Mouse (Mus musculus) liver, embryonic 12.5 days (tissue): ENCODE data around the gene Polk. TPM values are rescaled to one million over a fixed set of nuclear protein-coding genes. Genes with fewer than 3 reads are reported as not detected.

Experiments used
- ATAC-seq: fragments of 200-750 bp; cut with Nextera tagmentation; 2 replicates; pipeline ENCODE4 v1.8.0; 2017; ENCODE audit warnings: moderate number of reproducible peaks, mild to moderate bottlenecking, moderate library complexity
- H3K27ac ChIP-seq: fragments of 300-500 bp; sonication (generic); 2 replicates; pipeline ENCODE4 v1.5.1; 2016; ENCODE audit warnings: mild to moderate bottlenecking
- H3K27me3 ChIP-seq: fragments of 300-500 bp; sonication (generic); replicated peaks from 2 replicates; pipeline ENCODE4 v1.6.1; 2016; ENCODE audit warnings: mild to moderate bottlenecking, moderate library complexity
- H3K36me3 ChIP-seq: fragments of 300-500 bp; sonication (generic); 2 replicates; pipeline ENCODE4 v1.6.1; 2016; ENCODE audit warnings: mild to moderate bottlenecking, moderate library complexity
- H3K4me1 ChIP-seq: fragments of 300-500 bp; sonication (generic); 2 replicates; pipeline ENCODE4 v1.6.1; 2016
- H3K4me2 ChIP-seq: fragments of 300-500 bp; sonication (generic); 2 replicates; pipeline ENCODE4 v1.6.1; 2016; ENCODE audit warnings: mild to moderate bottlenecking, moderate library complexity
- H3K4me3 ChIP-seq: fragments of 300-500 bp; sonication (generic); 2 replicates; pipeline ENCODE4 v1.5.1; 2016; ENCODE audit warnings: mild to moderate bottlenecking, moderate library complexity
- H3K9ac ChIP-seq: fragments of 300-500 bp; sonication (generic); 2 replicates; pipeline ENCODE4 v1.6.1; 2016; ENCODE audit warnings: mild to moderate bottlenecking, moderate library complexity
- H3K9me3 ChIP-seq: fragments of 300-500 bp; sonication (generic); replicated peaks from 2 replicates; pipeline ENCODE4 v1.6.1; 2016; ENCODE audit warnings: mild to moderate bottlenecking, moderate library complexity
- WGBS: fragments of 180-500 bp; shearing (Covaris S2); methylation state at CpG from one replicate; pipeline ENCODE4 v1.1.7; 2016; ENCODE audit not compliant: insufficient replicate concordance; 5-methylcytosine and 5-hydroxymethylcytosine counted together
- polyA plus RNA-seq: library from polyadenylated mRNA; unstranded; fragments of >200 nt; fragmentation: Nextera tagmentation; extraction: Ambion mirVana; gene quantifications from 2 replicates; pipeline ENCODE4 v1.2.1, GENCODE M21; 2016

Polk gene
- polyA plus RNA-seq, 1 experiment from 2014 or later = 6.2 TPM

GRCm38 (mm10) chr13:96547250-96547649, 4.9 kb upstream of the Polk start:
- WGBS = 29% methylated on average over 1 of the region's 1 CpGs
- Histone ChIP-seq H3K4me1 (peaks cover 17% of the 10 kb centered on the region), H3K27ac (no peak overlapping the region), H3K27me3 (no peaks in the 10 kb centered on the region), H3K4me2 (no peak overlapping the region), H3K9me3 (no peaks in the 10 kb centered on the region), H3K9ac (no peak overlapping the region), H3K36me3 (peaks cover 2% of the 10 kb centered on the region), H3K4me3 (no peak overlapping the region)
- no peak for ATAC-seq

DNA sequence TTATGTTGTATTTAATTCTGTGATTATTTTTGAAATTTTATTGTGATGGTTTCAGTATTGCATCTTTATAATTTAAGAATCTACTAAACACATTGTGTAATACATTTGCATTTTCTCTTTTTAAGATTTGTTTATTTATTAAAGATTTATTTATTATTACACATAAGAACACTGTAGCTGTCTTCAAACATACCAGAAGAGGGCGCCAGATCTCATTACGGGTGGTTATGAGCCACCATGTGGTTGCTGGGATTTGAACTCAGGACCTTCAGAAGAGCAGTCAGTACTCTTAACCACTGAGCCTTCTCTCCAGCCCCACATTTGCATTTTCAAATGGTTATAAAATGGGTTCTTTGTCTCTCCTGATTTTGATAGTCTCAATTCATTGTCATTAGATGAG, 2.1 kb upstream of the Polk start:
- no peak for ATAC-seq
- Histone ChIP-seq H3K27ac (no peak overlapping the region), H3K9ac (no peak overlapping the region; the same call in 1 of the 2 replicates), H3K4me2 (peak overlapping the region; percentile 89), H3K4me1 (peaks cover 28% of the 10 kb centered on the region), H3K36me3 (peaks cover under 1% of the 10 kb centered on the region; the same call in 1 of the 2 replicates), H3K9me3 (no peaks in the 10 kb centered on the region), H3K27me3 (no peaks in the 10 kb centered on the region), H3K4me3 (no peak overlapping the region)
- 55% methylated on average over 2 of the region's 2 CpGs for WGBS

DNA sequence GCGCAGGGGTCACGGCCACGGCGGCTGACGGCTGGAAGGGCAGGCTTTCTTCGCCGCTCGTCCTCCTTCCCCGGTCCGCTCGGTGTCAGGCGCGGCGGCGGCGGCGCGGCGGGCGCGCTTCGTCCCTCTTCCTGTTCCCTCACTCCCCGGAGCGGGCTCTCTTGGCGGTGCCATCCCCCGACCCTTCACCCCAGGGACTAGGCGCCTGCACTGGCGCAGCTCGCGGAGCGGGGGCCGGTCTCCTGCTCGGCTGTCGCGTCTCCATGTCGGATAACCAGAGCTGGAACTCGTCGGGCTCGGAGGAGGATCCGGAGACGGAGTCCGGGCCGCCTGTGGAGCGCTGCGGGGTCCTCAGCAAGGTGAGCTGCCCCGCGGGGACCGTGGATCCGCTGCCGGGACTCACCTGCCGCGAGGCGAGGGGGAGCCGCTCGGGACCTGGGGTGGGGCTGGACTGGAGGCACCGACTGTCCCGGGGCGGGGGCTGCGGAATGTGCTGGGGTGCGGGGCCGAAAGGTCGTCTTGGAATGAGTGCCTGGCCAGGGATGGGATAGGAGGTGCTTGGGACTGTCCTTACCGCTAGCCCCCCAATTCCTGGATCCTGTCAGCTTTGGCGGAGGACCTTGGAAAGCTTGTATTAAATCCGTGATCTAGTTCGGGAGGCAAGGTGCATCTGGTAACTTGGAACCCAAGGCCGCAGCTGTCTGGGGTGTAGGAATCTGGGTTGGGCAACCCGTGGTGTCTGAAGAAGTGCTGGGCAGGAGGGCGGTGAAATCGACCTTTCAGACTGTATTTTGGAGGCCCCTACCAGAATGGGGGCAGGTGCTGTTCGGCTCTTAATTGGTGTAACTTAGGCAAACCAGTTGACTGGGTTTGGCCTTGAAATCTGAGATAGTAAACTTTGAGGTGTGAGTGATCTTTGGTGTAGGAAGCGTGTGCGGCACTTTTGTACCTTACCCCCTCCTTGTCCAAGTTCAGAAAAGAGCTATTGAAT, 817 bp upstream of the Polk start:
- Histone ChIP-seq H3K36me3 (no peaks in the 10 kb centered on the region), H3K4me2 (peak overlapping the region; percentile 89), H3K27ac (peak overlapping the region; percentile 89), H3K9ac (peak overlapping the region; percentile 98), H3K4me3 (peak overlapping the region; percentile 98), H3K27me3 (no peaks in the 10 kb centered on the region), H3K9me3 (no peaks in the 10 kb centered on the region), H3K4me1 (peaks cover 28% of the 10 kb centered on the region)
- ATAC-seq = peak; percentile 64
- WGBS = under 1% methylated on average over 73 of the region's 73 CpGs

- Histone ChIP-seq H3K27ac (no peak overlapping the region), H3K4me3 (peak overlapping the region; percentile 98), H3K4me1 (peaks cover 32% of the 10 kb centered on the region), H3K36me3 (no peaks in the 10 kb centered on the region), H3K27me3 (no peaks in the 10 kb centered on the region), H3K9ac (peak overlapping the region; percentile 75), H3K4me2 (peak overlapping the region; percentile 89), H3K9me3 (no peaks in the 10 kb centered on the region)
- no peak for ATAC-seq
- WGBS = 18% methylated on average over 2 of the region's 2 CpGs
These were observed 998 bp downstream of the Polk start for GRCm38 (mm10) chr13:96541381-96541780.

DNA sequence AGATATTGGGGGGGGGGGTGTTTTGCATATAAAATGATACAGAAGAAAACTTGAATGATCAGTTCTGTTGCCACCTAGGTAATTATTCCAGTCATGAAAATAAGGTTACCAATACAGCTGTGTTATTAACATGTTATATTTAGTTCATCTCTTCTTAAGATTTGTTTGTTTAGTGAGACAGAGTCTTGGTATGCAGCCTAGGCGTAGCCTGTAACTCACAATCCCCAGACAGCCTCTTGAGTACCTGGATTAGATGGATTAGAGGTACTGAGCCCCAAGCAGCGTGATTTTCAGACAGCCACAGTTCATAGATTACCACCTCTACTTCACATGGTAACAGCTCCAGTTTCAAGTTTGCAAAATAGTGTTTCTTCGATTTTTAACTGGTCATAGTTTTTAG, 4.3 kb downstream of the Polk start:
- H3K9ac ChIP-seq = no peak overlapping the region
- H3K4me3 ChIP-seq = no peak overlapping the region
- H3K27me3 ChIP-seq = no peaks in the 10 kb centered on the region
- no peaks in the 10 kb centered on the region for H3K9me3 ChIP-seq
- ATAC-seq = no peak
- H3K27ac ChIP-seq = no peak overlapping the region
- no peaks in the 10 kb centered on the region for H3K36me3 ChIP-seq
- H3K4me1 ChIP-seq = peaks cover 26% of the 10 kb centered on the region
- 71% methylated on average over 3 of the region's 3 CpGs for WGBS
- H3K4me2 ChIP-seq = no peak overlapping the region

- no peaks in the 10 kb centered on the region for H3K9me3 ChIP-seq
- no peaks in the 10 kb centered on the region for H3K36me3 ChIP-seq
- H3K4me3 ChIP-seq = no peak overlapping the region
- peaks cover 31% of the 10 kb centered on the region for H3K4me1 ChIP-seq
- no peak overlapping the region for H3K27ac ChIP-seq
- H3K27me3 ChIP-seq = no peaks in the 10 kb centered on the region
- no peak overlapping the region for H3K9ac ChIP-seq
- H3K4me2 ChIP-seq = no peak overlapping the region
- WGBS = 25% methylated on average over 5 of the region's 5 CpGs
- peak; percentile 34; the same call in 1 of the 2 replicates for ATAC-seq
These were observed 5.4 kb downstream of the Polk start for GRCm38 (mm10) chr13:96536821-96537572.

DNA sequence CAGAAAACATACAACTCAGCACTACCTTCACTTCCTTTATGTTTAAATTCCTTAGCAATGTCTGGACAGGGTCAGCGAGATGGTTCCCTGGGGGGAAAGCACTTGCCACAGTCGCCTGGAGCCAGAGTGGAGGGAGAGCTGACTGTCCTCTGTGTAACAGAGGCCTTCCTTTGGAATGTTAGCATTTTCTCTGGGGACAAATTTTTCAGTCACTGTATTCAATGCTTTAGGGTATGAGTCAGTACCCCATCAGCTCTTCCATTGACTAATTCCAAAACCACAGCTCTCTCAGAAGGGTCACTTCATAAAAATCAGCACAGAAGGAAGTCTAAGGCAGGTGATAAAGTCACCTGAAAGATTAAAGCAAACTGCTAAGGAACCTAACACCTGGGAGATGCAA, 8.6 kb downstream of the Polk start:
- no peak for ATAC-seq
- WGBS = 66% methylated on average over 2 of the region's 2 CpGs
- H3K27me3 ChIP-seq = no peaks in the 10 kb centered on the region

GRCm38 (mm10) chr13:96532176-96532575, 10.2 kb downstream of the Polk start:
- 87% methylated on average over 6 of the region's 6 CpGs for WGBS
- H3K9ac ChIP-seq = no peak overlapping the region
- peaks cover 10% of the 10 kb centered on the region for H3K36me3 ChIP-seq
- no peak overlapping the region for H3K27ac ChIP-seq
- no peak overlapping the region for H3K4me3 ChIP-seq
- H3K4me1 ChIP-seq = peaks cover 26% of the 10 kb centered on the region
- no peaks in the 10 kb centered on the region for H3K27me3 ChIP-seq
- H3K9me3 ChIP-seq = no peaks in the 10 kb centered on the region
- no peak for ATAC-seq
- H3K4me2 ChIP-seq = no peak overlapping the region

More for the DNA sequence above, 8.6 kb downstream of the Polk start:
- Histone ChIP-seq H3K4me2 (no peak overlapping the region), H3K36me3 (peaks cover 6% of the 10 kb centered on the region), H3K9me3 (no peaks in the 10 kb centered on the region), H3K4me3 (no peak overlapping the region), H3K9ac (no peak overlapping the region), H3K27ac (no peak overlapping the region), H3K4me1 (peaks cover 24% of the 10 kb centered on the region)

DNA sequence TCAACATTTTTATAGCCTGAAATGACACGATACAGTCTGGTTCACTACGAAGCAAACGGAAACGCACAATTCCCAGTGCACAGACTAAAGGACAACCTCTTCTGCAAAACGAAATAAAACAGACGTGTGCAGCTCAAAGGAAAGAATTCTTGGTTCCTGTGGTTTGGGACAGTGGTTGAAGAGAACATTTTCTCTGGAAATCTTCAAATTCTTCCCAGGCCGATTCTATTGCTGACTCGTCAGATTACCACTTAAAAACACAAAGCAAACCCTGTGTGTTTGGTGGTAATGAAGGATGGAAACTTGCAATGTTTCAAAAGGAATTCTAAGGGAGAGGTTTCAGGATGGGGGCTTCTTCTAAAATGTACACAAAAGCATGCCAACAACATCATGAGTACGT, 12.3 kb downstream of the Polk start:
- H3K4me2 ChIP-seq = no peak overlapping the region
- H3K4me3 ChIP-seq = no peak overlapping the region
- no peaks in the 10 kb centered on the region for H3K9me3 ChIP-seq
- H3K36me3 ChIP-seq = peaks cover 10% of the 10 kb centered on the region
- 87% methylated on average over 9 of the region's 9 CpGs for WGBS
- no peak overlapping the region for H3K9ac ChIP-seq
- no peaks in the 10 kb centered on the region for H3K27me3 ChIP-seq
- H3K4me1 ChIP-seq = peaks cover 21% of the 10 kb centered on the region
- no peak for ATAC-seq
- H3K27ac ChIP-seq = no peak overlapping the region

DNA sequence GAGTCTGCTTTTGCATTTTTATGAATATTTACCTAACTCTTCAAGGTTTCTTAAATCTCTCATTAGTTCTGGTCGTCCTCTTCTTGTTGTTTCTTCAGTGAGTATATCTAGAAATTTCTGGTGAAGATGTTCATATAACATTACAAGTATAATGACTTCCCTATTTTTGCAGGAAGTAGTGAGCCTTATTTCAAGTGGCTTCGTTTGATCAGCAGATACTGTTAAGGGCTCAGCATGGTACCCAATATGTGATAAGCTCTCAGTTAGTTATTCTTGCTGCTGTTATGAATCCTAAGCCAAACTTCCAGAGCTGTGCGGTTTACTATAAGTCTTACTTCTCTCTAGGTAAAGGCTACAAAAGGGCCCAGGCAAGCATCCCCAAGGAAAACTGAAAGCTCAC, 12.8 kb downstream of the Polk start:
- Histone ChIP-seq H3K27me3 (no peaks in the 10 kb centered on the region), H3K4me1 (peaks cover 21% of the 10 kb centered on the region), H3K36me3 (peaks cover 10% of the 10 kb centered on the region), H3K4me2 (no peak overlapping the region), H3K9ac (no peak overlapping the region), H3K9me3 (no peaks in the 10 kb centered on the region), H3K4me3 (no peak overlapping the region), H3K27ac (no peak overlapping the region)
- 72% methylated on average over 3 of the region's 3 CpGs for WGBS
- no peak for ATAC-seq

DNA sequence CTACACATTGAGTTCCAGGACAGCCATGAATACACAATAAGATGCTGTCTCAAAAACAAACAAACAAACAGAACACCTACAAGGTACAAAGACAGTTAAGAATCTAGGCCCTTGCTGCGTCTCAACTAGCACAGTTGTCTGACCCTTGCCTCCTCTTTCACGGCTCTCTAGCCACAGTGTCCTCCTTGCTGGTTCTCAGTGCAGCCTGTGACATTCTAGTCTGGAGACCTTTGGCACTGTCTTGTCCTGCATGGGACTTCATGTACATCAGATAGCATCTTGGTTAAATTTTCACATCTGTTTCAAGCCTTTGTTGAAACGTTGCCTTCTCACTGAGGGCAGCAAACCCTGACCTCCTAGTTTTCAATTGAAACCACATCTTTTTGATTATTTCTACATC, 13.6 kb downstream of the Polk start:
- peaks cover 10% of the 10 kb centered on the region for H3K36me3 ChIP-seq
- H3K9ac ChIP-seq = no peak overlapping the region
- H3K4me1 ChIP-seq = peaks cover 21% of the 10 kb centered on the region
- no peak for ATAC-seq
- H3K9me3 ChIP-seq = no peaks in the 10 kb centered on the region
- no peak overlapping the region for H3K4me2 ChIP-seq
- H3K4me3 ChIP-seq = no peak overlapping the region
- H3K27ac ChIP-seq = no peak overlapping the region
- WGBS = 81% methylated on average over 3 of the region's 3 CpGs
- no peaks in the 10 kb centered on the region for H3K27me3 ChIP-seq

- Histone ChIP-seq H3K36me3 (peaks cover 10% of the 10 kb centered on the region), H3K9me3 (no peaks in the 10 kb centered on the region), H3K4me1 (peaks cover 21% of the 10 kb centered on the region), H3K27ac (no peak overlapping the region), H3K9ac (no peak overlapping the region), H3K4me3 (no peak overlapping the region), H3K4me2 (no peak overlapping the region), H3K27me3 (no peaks in the 10 kb centered on the region)
- WGBS = 67% methylated on average over 11 of the region's 11 CpGs
- no peak for ATAC-seq
These were observed 14.5 kb downstream of the Polk start for GRCm38 (mm10) chr13:96527856-96528255.
